ENCODE assay signal across 22 mouse cellular contexts in genomic region chr14:48141694-48142093, GRCm38 (mm10).
"Had no signal": no experiment of that assay in that cellular context is flagged by ENCODE, and none has a peak within 500 bp of the region (broad histone marks: within the 10 kb centered on the region; RNA-seq: fewer than 3 reads in every experiment).

No protein-coding gene starts in this region.

- H3K27me3 ChIP-seq: hindbrain, embryonic 13.5 days; hindbrain, embryonic 15.5 days; limb, embryonic 13.5 days; limb, embryonic 15.5 days; liver, embryonic 12.5 days had no signal

- H3K4me2 ChIP-seq: heart, embryonic 11.5 days; heart, embryonic 13.5 days; heart, embryonic 15.5 days; hindbrain, embryonic 13.5 days; hindbrain, embryonic 15.5 days; limb, embryonic 13.5 days; limb, embryonic 15.5 days; liver, embryonic 12.5 days had no signal

- DNase-seq: gastrocnemius, postnatal 14 days; heart, adult 11 months; heart, adult 2 months; heart, postnatal 14 days; heart, postnatal 36 days; kidney, adult 11 months; kidney, postnatal 10 days; kidney, postnatal 36 days; layer of hippocampus, adult 9-11 months; layer of hippocampus, postnatal 36 days; left cerebral cortex, postnatal 4 days had no signal

- H3K4me3 ChIP-seq: heart, adult 2 months; heart, embryonic 13.5 days; heart, embryonic 15.5 days; hindbrain, embryonic 13.5 days; hindbrain, embryonic 15.5 days; limb, embryonic 13.5 days; limb, embryonic 15.5 days; liver, embryonic 12.5 days had no signal

- H3K36me3 ChIP-seq: heart, embryonic 13.5 days; heart, embryonic 15.5 days; hindbrain, embryonic 13.5 days; hindbrain, embryonic 15.5 days; limb, embryonic 15.5 days; liver, embryonic 12.5 days had no signal

- H3K9ac ChIP-seq: heart, embryonic 13.5 days; heart, embryonic 15.5 days; hindbrain, embryonic 13.5 days; hindbrain, embryonic 15.5 days; limb, embryonic 13.5 days; limb, embryonic 15.5 days; liver, embryonic 12.5 days; liver, embryonic 14.5 days had no signal

- H3K9me3 ChIP-seq: heart, embryonic 13.5 days; heart, embryonic 15.5 days; hindbrain, embryonic 13.5 days; hindbrain, embryonic 15.5 days; limb, embryonic 13.5 days; limb, embryonic 15.5 days; liver, embryonic 12.5 days had no signal

- ATAC-seq: hindbrain, postnatal 0 days; intestine, embryonic 16.5 days; liver, embryonic 12.5 days had no signal

- H3K27ac ChIP-seq: heart, adult 2 months; heart, embryonic 13.5 days; heart, embryonic 15.5 days; hindbrain, embryonic 13.5 days; hindbrain, embryonic 15.5 days; hindbrain, postnatal 0 days; limb, embryonic 13.5 days; limb, embryonic 15.5 days; liver, embryonic 12.5 days; liver, embryonic 14.5 days had no signal
